Mouse (Mus musculus) forebrain, embryonic 16.5 days (tissue): Measurements from ENCODE around the gene Slc27a3. TPM values are rescaled to one million over a fixed set of nuclear protein-coding genes. Genes with fewer than 3 reads are reported as not detected.

Experiments used
- ATAC-seq: fragments of 200-750 bp; cut with Nextera tagmentation; 2 replicates; pipeline ENCODE4 v1.8.0; 2017; ENCODE audit warnings: mild to moderate bottlenecking, moderate library complexity
- H3K27ac ChIP-seq: fragments of 300-500 bp; sonication (generic); 2 replicates; pipeline ENCODE4 v1.5.1; 2014; ENCODE audit warnings: low read length, control low read depth
- H3K27me3 ChIP-seq: fragments of 300-500 bp; sonication (generic); replicated peaks from 2 replicates; pipeline ENCODE4 v1.6.1; 2014; ENCODE audit warnings: low read length; ENCODE audit not compliant: control insufficient read depth, insufficient read depth
- H3K36me3 ChIP-seq: fragments of 300-500 bp; sonication (generic); 2 replicates; pipeline ENCODE4 v1.6.1; 2014; ENCODE audit not compliant: control insufficient read depth, insufficient read depth
- H3K4me1 ChIP-seq: fragments of 300-500 bp; sonication (generic); replicated peaks from 2 replicates; pipeline ENCODE4 v1.6.1; 2014; ENCODE audit warnings: low read length; ENCODE audit not compliant: control insufficient read depth, insufficient read depth
- H3K4me2 ChIP-seq: fragments of 300-500 bp; sonication (generic); 2 replicates; pipeline ENCODE4 v1.6.1; 2014; ENCODE audit warnings: mild to moderate bottlenecking, low read length, control low read depth
- H3K4me3 ChIP-seq: fragments of 300-500 bp; sonication (generic); replicated peaks from 2 replicates; pipeline ENCODE4 v1.5.1; 2014; ENCODE audit warnings: mild to moderate bottlenecking, low read length, control low read depth
- H3K9ac ChIP-seq: fragments of 300-500 bp; sonication (generic); replicated peaks from 2 replicates; pipeline ENCODE4 v1.6.1; 2014; ENCODE audit warnings: low read depth, low read length, control low read depth
- H3K9me3 ChIP-seq: fragments of 300-500 bp; sonication (generic); 2 replicates; pipeline ENCODE4 v1.6.1; 2016; ENCODE audit warnings: low read length; ENCODE audit not compliant: control insufficient read depth
- WGBS: fragments of 180-500 bp; shearing (Covaris S2); extraction: QIAGEN DNeasy Blood & Tissue Kit; methylation state at CpG from one replicate; pipeline ENCODE4 v1.1.7; 2014; 5-methylcytosine and 5-hydroxymethylcytosine counted together
- polyA plus RNA-seq: library from polyadenylated mRNA; unstranded; fragments of >200 nt; fragmentation: Nextera tagmentation; extraction: Ambion mirVana; gene quantifications from 2 replicates; pipeline ENCODE4 v1.2.1, GENCODE M21; 2015

Slc27a3 gene
- polyA plus RNA-seq, 1 experiment from 2014 or later = 20.0 TPM

DNA sequence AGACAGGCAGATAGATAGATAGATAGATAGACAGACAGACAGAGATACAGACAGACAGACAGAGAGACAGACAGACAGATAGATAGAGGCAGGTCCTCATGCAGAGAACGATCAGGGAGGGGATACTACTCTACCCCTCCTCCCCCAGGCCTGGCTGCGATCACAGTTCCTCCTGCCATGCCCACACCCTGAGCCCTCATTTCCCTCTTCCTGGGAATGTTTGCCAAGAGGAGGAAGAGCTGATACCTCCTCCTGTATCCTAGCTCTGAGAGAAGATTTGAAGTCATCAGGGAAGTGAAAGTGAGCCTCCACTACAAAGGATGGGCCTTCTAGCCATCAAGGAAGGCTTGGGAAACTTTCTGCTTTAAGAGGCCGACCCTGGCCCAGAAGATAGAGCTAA, 5.9 kb upstream of the Slc27a3 start:
- Histone ChIP-seq H3K27ac (no peak overlapping the region), H3K4me2 (no peak overlapping the region), H3K36me3 (peaks cover 34% of the 10 kb centered on the region), H3K9ac (no peak overlapping the region), H3K4me1 (no peaks in the 10 kb centered on the region), H3K27me3 (no peaks in the 10 kb centered on the region), H3K4me3 (no peak overlapping the region), H3K9me3 (no peaks in the 10 kb centered on the region)
- ATAC-seq = no peak
- 87% methylated on average over 3 of the region's 3 CpGs for WGBS

DNA sequence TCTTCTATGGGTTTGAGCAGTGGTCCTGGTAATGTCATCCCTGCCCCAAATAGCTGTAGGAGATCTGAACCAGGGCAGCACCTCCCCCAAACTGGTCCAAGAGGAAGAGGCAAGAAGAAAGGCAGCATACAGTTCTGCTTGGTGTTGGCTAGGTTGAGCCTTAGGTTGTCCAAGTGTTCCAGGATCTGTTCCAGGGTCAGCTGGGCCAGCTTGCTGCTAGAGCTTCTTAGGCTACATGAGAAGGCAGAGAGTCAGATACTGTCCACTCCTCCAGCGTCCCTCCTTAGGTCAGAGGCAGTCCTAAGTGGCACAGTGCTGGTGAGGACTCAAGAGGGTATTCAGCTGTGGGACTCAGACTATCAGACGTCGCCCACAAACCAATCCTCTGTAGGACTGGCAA, 2.9 kb upstream of the Slc27a3 start:
- H3K9me3 ChIP-seq = no peaks in the 10 kb centered on the region
- H3K4me1 ChIP-seq = peaks cover 22% of the 10 kb centered on the region
- H3K4me3 ChIP-seq = no peak overlapping the region
- H3K4me2 ChIP-seq = no peak overlapping the region
- H3K27me3 ChIP-seq = no peaks in the 10 kb centered on the region
- 81% methylated on average over 3 of the region's 3 CpGs for WGBS
- H3K9ac ChIP-seq = no peak overlapping the region
- no peak for ATAC-seq
- H3K36me3 ChIP-seq = peaks cover 27% of the 10 kb centered on the region
- H3K27ac ChIP-seq = no peak overlapping the region

DNA sequence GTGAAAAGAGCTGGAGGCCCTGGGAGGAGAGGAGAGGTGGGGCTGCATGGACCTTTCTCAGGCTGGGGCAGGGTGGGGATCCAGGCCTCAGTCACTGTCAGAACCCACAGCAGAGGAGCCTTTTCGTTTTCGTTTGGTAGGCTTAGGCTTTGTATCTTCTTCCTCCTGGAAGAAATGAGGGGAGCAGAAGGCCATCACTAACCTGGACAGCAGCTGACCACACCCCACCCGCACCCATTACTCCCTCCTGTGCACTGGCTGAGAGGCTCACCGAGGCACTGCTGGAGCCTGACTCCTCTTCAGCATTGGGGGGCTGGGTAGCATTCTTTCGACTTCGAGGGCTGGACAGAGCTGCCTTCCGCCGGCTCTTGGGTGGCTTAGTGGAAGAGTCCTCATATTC, 2.2 kb upstream of the Slc27a3 start:
- Histone ChIP-seq H3K27me3 (no peaks in the 10 kb centered on the region), H3K4me1 (peaks cover 29% of the 10 kb centered on the region), H3K4me3 (no peak overlapping the region), H3K27ac (no peak overlapping the region), H3K9me3 (no peaks in the 10 kb centered on the region), H3K4me2 (no peak overlapping the region), H3K36me3 (peaks cover 27% of the 10 kb centered on the region), H3K9ac (no peak overlapping the region)
- no peak for ATAC-seq
- 90% methylated on average over 8 of the region's 8 CpGs for WGBS

DNA sequence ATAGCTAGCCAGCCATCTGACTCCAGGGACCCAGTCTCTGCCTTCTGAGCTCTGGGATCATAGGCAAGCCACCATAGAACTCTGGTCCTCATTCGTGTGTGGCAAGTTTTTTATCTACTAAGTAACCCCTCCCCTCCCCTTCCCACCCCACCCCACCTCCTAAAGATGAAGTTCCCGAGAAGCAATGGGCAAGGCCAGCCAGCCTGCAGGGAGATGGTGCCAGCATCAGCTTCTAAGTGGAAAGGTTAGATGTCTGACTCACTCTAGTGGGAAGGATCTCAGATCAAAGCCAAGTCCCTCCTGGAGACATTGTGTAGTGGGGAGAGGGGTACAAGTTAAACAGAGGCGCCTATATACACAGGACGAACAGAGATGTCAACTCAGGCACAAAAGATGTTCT, 1.3 kb upstream of the Slc27a3 start:
- H3K4me2 ChIP-seq = no peak overlapping the region
- no peaks in the 10 kb centered on the region for H3K27me3 ChIP-seq
- H3K36me3 ChIP-seq = peaks cover 24% of the 10 kb centered on the region
- no peak overlapping the region for H3K9ac ChIP-seq
- no peak overlapping the region for H3K4me3 ChIP-seq
- ATAC-seq = no peak
- WGBS = 72% methylated on average over 4 of the region's 4 CpGs
- no peaks in the 10 kb centered on the region for H3K9me3 ChIP-seq
- H3K4me1 ChIP-seq = peaks cover 30% of the 10 kb centered on the region
- no peak overlapping the region for H3K27ac ChIP-seq

DNA sequence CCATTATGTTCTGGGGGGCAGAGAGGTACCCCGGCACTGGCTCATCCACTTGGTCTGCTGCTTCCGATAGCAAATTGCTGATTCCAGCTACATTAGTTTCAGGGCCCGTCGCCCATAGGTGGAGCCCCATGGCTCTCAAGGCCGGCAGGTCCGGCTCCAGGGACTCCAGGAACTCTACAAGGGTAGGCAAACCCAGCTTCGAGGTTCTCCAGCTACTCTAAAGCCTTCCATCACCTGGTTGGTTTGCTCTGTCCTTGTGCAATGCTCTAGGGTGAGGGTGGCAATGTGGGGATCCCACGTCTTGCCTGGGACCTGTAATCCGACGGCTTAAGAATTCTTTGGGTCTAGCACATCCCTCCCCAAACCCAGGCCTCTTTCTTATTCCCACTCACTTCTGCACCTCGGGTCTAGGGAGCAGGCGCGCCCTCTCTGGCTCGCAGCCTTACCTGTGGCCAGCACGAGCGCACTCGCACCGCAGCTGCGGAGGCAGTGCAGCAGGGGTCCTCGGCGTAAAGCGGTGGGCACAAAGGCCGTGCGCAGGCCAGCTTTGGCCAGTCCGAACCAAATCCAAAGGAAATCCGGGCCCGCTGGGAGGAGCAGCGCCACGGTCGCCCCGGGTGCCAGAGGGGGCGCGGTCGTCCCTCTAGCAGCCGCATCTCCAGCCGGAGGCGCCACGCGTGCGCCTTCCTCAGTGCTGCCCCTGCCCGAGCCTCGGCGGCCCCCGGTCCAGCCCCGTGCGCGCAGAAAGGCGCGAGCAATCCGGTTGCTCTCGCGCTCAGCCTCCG, 820 bp downstream of the Slc27a3 start:
- WGBS = 2% methylated on average over 51 of the region's 53 CpGs
- Histone ChIP-seq H3K4me2 (peak overlapping the region; percentile 91), H3K9ac (peak overlapping the region; percentile 89), H3K27ac (peak overlapping the region; percentile 85), H3K27me3 (no peaks in the 10 kb centered on the region), H3K36me3 (peaks cover 13% of the 10 kb centered on the region), H3K9me3 (no peaks in the 10 kb centered on the region), H3K4me1 (peaks cover 30% of the 10 kb centered on the region), H3K4me3 (peak overlapping the region; percentile 82)
- ATAC-seq = peak; percentile 76

DNA sequence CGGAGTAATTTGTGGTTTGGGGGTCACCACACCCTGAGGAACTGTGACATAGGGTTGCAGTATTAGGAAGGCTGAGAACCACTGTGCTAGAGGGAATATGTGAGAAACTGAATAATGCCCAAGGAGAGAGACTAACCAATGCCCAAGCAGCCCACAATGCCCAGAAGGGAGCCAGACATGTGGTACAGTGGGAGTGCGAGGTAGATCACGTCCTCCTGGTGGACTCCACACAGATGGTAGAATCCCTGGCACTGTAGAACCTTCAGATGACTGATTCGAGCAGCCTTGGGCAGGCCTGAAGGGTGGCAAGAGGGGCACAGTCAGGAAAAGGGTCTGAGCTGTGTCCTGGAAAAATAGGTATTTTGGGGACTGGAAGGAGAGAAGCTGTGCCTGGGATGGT, 1.5 kb downstream of the Slc27a3 start:
- peak overlapping the region; percentile 91 for H3K4me2 ChIP-seq
- ATAC-seq = no peak
- H3K27ac ChIP-seq = no peak overlapping the region
- no peaks in the 10 kb centered on the region for H3K9me3 ChIP-seq
- H3K27me3 ChIP-seq = no peaks in the 10 kb centered on the region
- WGBS = 69% methylated on average over 4 of the region's 4 CpGs
- H3K36me3 ChIP-seq = peaks cover 10% of the 10 kb centered on the region
- H3K4me3 ChIP-seq = peak overlapping the region; percentile 82
- H3K4me1 ChIP-seq = peaks cover 30% of the 10 kb centered on the region
- no peak overlapping the region for H3K9ac ChIP-seq

DNA sequence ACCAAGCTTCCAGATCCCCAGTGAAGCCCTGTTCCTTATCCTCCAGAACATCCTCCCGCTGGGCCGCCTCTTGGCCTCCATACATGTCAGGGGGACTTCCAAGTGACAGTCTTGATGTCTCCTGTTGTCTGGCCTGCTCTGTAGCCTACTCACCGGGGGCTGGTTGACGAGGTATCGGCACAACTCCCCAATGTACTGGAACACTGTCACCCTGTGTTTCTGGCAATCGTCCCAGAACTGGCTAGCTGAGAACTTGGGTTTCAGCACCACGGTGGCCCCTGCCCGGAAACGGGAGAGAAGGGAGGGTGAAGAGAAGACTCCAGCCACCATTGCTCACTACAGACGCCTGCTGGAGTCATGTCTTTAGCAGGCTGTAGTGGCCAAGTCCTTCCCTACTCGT, 2.3 kb downstream of the Slc27a3 start:
- WGBS = 38% methylated on average over 11 of the region's 11 CpGs
- H3K27ac ChIP-seq = no peak overlapping the region

DNA sequence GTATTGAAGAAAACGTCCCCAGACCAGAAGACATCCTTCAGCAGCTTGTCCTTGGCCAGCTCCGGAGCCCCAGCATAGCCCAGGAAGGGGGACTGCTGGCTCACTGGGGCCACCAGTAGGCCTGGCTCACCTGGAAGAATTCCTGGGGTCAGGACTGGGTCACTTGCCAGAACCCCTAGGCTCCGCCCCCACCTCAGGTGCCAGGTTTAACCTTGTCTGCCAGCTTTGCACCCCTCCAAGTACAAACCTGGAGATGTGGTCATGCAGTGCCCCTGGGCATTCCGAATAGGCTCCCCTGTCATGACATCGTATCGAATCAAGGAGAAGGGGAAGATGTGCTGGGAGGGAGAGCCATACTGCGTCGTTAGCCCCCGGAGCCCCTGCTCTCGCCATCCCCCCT, 2.9 kb downstream of the Slc27a3 start:
- Histone ChIP-seq H3K27ac (no peak overlapping the region), H3K9ac (no peak overlapping the region), H3K4me1 (peaks cover 30% of the 10 kb centered on the region), H3K27me3 (no peaks in the 10 kb centered on the region), H3K36me3 (peaks cover 5% of the 10 kb centered on the region; the same call in 1 of the 2 replicates), H3K4me2 (no peak overlapping the region), H3K9me3 (no peaks in the 10 kb centered on the region), H3K4me3 (no peak overlapping the region)
- 92% methylated on average over 10 of the region's 10 CpGs for WGBS
- no peak for ATAC-seq

More for the DNA sequence above, 2.3 kb downstream of the Slc27a3 start:
- H3K9me3 ChIP-seq = no peaks in the 10 kb centered on the region
- H3K36me3 ChIP-seq = peaks cover 7% of the 10 kb centered on the region
- ATAC-seq = no peak
- peaks cover 30% of the 10 kb centered on the region for H3K4me1 ChIP-seq
- H3K27me3 ChIP-seq = no peaks in the 10 kb centered on the region
- peak overlapping the region; percentile 31; the same call in 1 of the 2 replicates for H3K9ac ChIP-seq
- 0 out of 2 replicates have a peak overlapping the region, but pooled peaks have one; percentile 1 for H3K4me3 ChIP-seq
- peak overlapping the region; percentile 91 for H3K4me2 ChIP-seq

DNA sequence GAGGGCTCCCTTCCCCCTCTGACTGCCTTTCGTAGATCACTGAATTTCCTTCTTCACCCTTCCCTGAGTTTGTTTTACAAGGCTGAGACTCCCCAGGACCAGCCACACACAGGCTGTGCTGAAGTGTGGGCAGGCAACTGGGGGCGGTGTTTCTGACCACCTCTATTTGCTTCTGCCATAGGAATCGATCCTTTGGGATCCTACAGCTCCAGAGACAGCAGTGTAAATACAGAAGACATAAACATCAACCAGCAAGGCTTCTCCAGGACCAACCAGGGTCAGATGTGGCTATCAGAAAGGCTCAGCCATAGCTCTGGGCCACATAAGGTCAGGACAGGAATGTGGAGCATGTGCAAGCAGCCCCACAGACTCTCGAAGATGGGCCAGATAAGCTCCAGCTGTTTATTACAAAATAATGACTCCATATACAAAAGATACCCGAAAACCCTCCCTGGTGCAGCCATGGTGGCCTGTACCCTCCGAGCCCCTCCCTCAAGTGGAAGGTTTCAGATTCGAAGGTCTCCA, 4.8 kb downstream of the Slc27a3 start:
- Histone ChIP-seq H3K27ac (no peak overlapping the region), H3K4me1 (peaks cover 23% of the 10 kb centered on the region), H3K36me3 (peaks cover 2% of the 10 kb centered on the region; the same call in 1 of the 2 replicates), H3K9me3 (no peaks in the 10 kb centered on the region), H3K27me3 (no peaks in the 10 kb centered on the region), H3K9ac (no peak overlapping the region), H3K4me3 (no peak overlapping the region), H3K4me2 (no peak overlapping the region)
- WGBS = 85% methylated on average over 7 of the region's 7 CpGs
- ATAC-seq = no peak
